Comparison of ENCODE assay signal across 8 mouse cellular contexts in genomic region chr9:31914871-31915270, GRCm38 (mm10). TPM values are rescaled to one million over a fixed set of nuclear protein-coding genes. Genes with fewer than 3 reads are reported as not detected.
DNase-seq lines count a peak whose midpoint lies in the region; ATAC-seq lines count a peak whose summit lies in the region.

No protein-coding gene starts in this region.

- peaks cover 79% of the 10 kb centered on the region for H3K27me3 ChIP-seq in midbrain, embryonic 11.5 days (ENCODE audit: control insufficient read depth, insufficient read depth, low read length)

- peaks cover 15% of the 10 kb centered on the region for H3K4me1 ChIP-seq in midbrain, embryonic 11.5 days (ENCODE audit: control insufficient read depth, insufficient read depth, low read length)

- no peak overlapping the region for H3K9ac ChIP-seq in midbrain, embryonic 11.5 days (ENCODE audit: low read length)

- H3K36me3 ChIP-seq in midbrain, embryonic 11.5 days (ENCODE audit: control insufficient read depth, insufficient read depth, low read length): no peaks in the 10 kb centered on the region

- H3K27ac ChIP-seq in midbrain, embryonic 11.5 days (ENCODE audit: low read depth, low read length): no peak overlapping the region

- WGBS in midbrain, embryonic 11.5 days: under 1% methylated on average over 34 of the region's 34 CpGs

- H3K9me3 ChIP-seq in midbrain, embryonic 11.5 days (ENCODE audit: control insufficient read depth, low read length): no peaks in the 10 kb centered on the region

- H3K4me3 ChIP-seq in midbrain, embryonic 11.5 days (ENCODE audit: low read depth, low read length): peak overlapping the region; percentile 6; the same call in 1 of the 2 replicates

- 0 out of 2 replicates have a peak, but pooled peaks have one; percentile 33 for ATAC-seq in midbrain, embryonic 11.5 days (ENCODE audit: low FRiP score)

- peak overlapping the region; percentile 26; the same call in 1 of the 2 replicates for H3K4me2 ChIP-seq in midbrain, embryonic 11.5 days

- peak; percentile 5 to 7 for DNase-seq in frontal cortex, postnatal 25 days (ENCODE audit: low spot score in 2 of 2)
- no peak for DNase-seq in frontal cortex, adult 2 months (ENCODE audit: extremely low spot score in 1 of 2, low spot score in 1 of 2)
- peak; percentile 38 for DNase-seq in thymus, postnatal 4 days
- no peak for DNase-seq in thymus, postnatal 0 days (ENCODE audit: low spot score)
- DNase-seq in heart, postnatal 4 days: peak; percentile 14
- DNase-seq in midbrain, embryonic 11.5 days (ENCODE audit: low spot score, missing footprints): peak; percentile 97
- no peak for DNase-seq in spleen, postnatal 14 days (ENCODE audit: low spot score in 2 of 2)
- DNase-seq in B cell, adult 2 months: no peak

RNA-seq across cellular contexts. Expression of gene Barx2, which starts 1.6 kb away (rescaled TPM):
- polyA plus RNA-seq in frontal cortex, adult 2 months (2012; rRNA removed): 1.4 and 1.6 TPM in 2 replicates
- polyA plus RNA-seq in thymus, postnatal 0 days (2015; fragmentation: Nextera tagmentation; extraction: Ambion mirVana): 0.08 and 0.10 TPM in 2 replicates
- under 1 TPM in 1 of 2 experiments, not detected in 1; 0.14 TPM for total RNA-seq in heart, postnatal 4 days (2021)
- not detected in 2 replicates for polyA plus RNA-seq in midbrain, embryonic 11.5 days (2014; fragmentation: Nextera tagmentation; extraction: Ambion mirVana)

Comparison
In these comparisons a context has a peak if more than half of its experiments do, and no peak if none do; other contexts are left out.
1. DNase-seq: peak in frontal cortex, postnatal 25 days (2 of 2), thymus, postnatal 4 days (single experiment), heart, postnatal 4 days (single experiment) and midbrain, embryonic 11.5 days (single experiment); none in frontal cortex, adult 2 months (0 of 2), thymus, postnatal 0 days (single experiment), spleen, postnatal 14 days (0 of 2) and B cell, adult 2 months (0 of 2).